Mouse (Mus musculus) liver, postnatal 0 days (tissue): Measurements from ENCODE around the gene Plekhh1. TPM values are rescaled to one million over a fixed set of nuclear protein-coding genes. Genes with fewer than 3 reads are reported as not detected.

Experiments
- ATAC-seq: fragments of 200-750 bp; cut with Nextera tagmentation; 2 replicates; pipeline ENCODE4 v1.8.0; 2017; ENCODE audit warnings: mild to moderate bottlenecking, moderate library complexity
- DNase-seq: peaks from one replicate; pipeline ENCODE4 v3.0.0-alpha.2; 2016
- H3K27ac ChIP-seq: fragments of 300-500 bp; sonication (generic); 2 replicates; pipeline ENCODE4 v1.5.1; 2014; ENCODE audit warnings: antibody characterized with exemption, moderate library complexity, mild to moderate bottlenecking, low read depth
- H3K27me3 ChIP-seq: fragments of 300-500 bp; sonication (generic); 2 replicates; pipeline ENCODE4 v1.6.1; 2014; ENCODE audit warnings: low read length, control low read depth, mixed read lengths; ENCODE audit not compliant: insufficient read depth
- H3K36me3 ChIP-seq: fragments of 300-500 bp; sonication (generic); replicated peaks from 2 replicates; pipeline ENCODE4 v1.6.1; 2014; ENCODE audit warnings: mild to moderate bottlenecking, control low read depth, low read length, moderate library complexity, mixed read lengths; ENCODE audit not compliant: insufficient read depth
- H3K4me1 ChIP-seq: fragments of 300-500 bp; sonication (generic); 2 replicates; pipeline ENCODE4 v1.6.1; 2014; ENCODE audit warnings: antibody characterized with exemption, mild to moderate bottlenecking, control low read depth; ENCODE audit not compliant: insufficient read depth
- H3K4me2 ChIP-seq: fragments of 300-500 bp; sonication (generic); 2 replicates; pipeline ENCODE4 v1.6.1; 2014; ENCODE audit warnings: low read depth, mild to moderate bottlenecking, low read length, moderate library complexity, mixed read lengths
- H3K4me3 ChIP-seq: fragments of 300-500 bp; sonication (generic); 2 replicates; pipeline ENCODE4 v1.5.1; 2014; ENCODE audit warnings: low read depth, low read length
- H3K9ac ChIP-seq: fragments of 300-500 bp; sonication (generic); replicated peaks from 2 replicates; pipeline ENCODE4 v1.6.1; 2014; ENCODE audit warnings: mild to moderate bottlenecking, moderate library complexity
- H3K9me3 ChIP-seq: fragments of 300-500 bp; sonication (generic); 2 replicates; pipeline ENCODE4 v1.6.1; 2016; ENCODE audit warnings: mild to moderate bottlenecking, control low read depth, low read length, mixed read lengths
- CTCF ChIP-seq: sonication (generic); IDR thresholded peaks from 2 replicates; pipeline ENCODE4 v1.5.1; 2016; ENCODE audit warnings: antibody characterized with exemption, low read depth
- EP300 ChIP-seq: IDR thresholded peaks from 2 replicates; pipeline ENCODE4 v1.6.1; 2016; ENCODE audit warnings: antibody characterized with exemption, low read depth, mild to moderate bottlenecking
- WGBS: fragments of 180-500 bp; shearing (Covaris S2); extraction: QIAGEN DNeasy Blood & Tissue Kit; methylation state at CpG from one replicate; pipeline ENCODE4 v1.1.7; 2014; ENCODE audit not compliant: insufficient replicate concordance; 5-methylcytosine and 5-hydroxymethylcytosine counted together
- polyA plus RNA-seq: library from polyadenylated mRNA; unstranded; fragments of >200 nt; fragmentation: Nextera tagmentation; extraction: Ambion mirVana; gene quantifications from 2 replicates; pipeline ENCODE4 v1.2.1, GENCODE M21; 2015

Plekhh1 gene
- polyA plus RNA-seq: 0.22 and 0.26 TPM in 2 replicates

- Histone ChIP-seq H3K27me3 (peaks cover 19% of the 10 kb centered on the region), H3K9ac (peak within 1 kb of the TSS; percentile 69), H3K27ac (no peak within 1 kb of the TSS), H3K9me3 (no peaks in the 10 kb centered on the region), H3K4me1 (no peaks in the 10 kb centered on the region), H3K36me3 (no peaks in the 10 kb centered on the region), H3K4me3 (peak within 1 kb of the TSS; percentile 76), H3K4me2 (peak within 1 kb of the TSS; percentile 99)
- 1% methylated on average over 56 of the region's 80 CpGs for WGBS
- DNase-seq (peak; percentile 63), ATAC-seq (peak; percentile 88)
- TF ChIP-seq EP300: no peak
- no peak for TF ChIP-seq CTCF
Observed at GRCm38 (mm10) chr12:79028911-79029861, at the start of gene Plekhh1. Gene Plekhh1, plus strand, starts transcription at chr12:79029163.

- WGBS: 25% methylated on average over 5 of the region's 5 CpGs
- Histone ChIP-seq H3K27ac (peak overlapping the region; percentile 81), H3K9ac (0 out of 2 replicates have a peak overlapping the region, but pooled peaks have one; percentile 41), H3K9me3 (no peaks in the 10 kb centered on the region), H3K36me3 (no peaks in the 10 kb centered on the region), H3K4me1 (peaks cover 7% of the 10 kb centered on the region; the same call in 1 of the 2 replicates), H3K27me3 (no peaks in the 10 kb centered on the region), H3K4me3 (peak overlapping the region; percentile 34), H3K4me2 (peak overlapping the region; percentile 63)
- TF ChIP-seq CTCF (no peak), EP300 (no peak)
- peak; percentile 82 for ATAC-seq
- peak; percentile 49 for DNase-seq
Observed at GRCm38 (mm10) chr12:78980683-78981091, 48.3 kb upstream of the Plekhh1 start.

GRCm38 (mm10) chr12:78981131-78981530 is 47.8 kb upstream of the Plekhh1 start:
- H3K9ac ChIP-seq: 0 out of 2 replicates have a peak overlapping the region, but pooled peaks have one; percentile 41
- ATAC-seq (no peak), DNase-seq (no peak)
- H3K36me3 ChIP-seq: no peaks in the 10 kb centered on the region
- 55% methylated on average over 2 of the region's 2 CpGs for WGBS
- TF ChIP-seq CTCF (no peak), EP300 (no peak)
- peaks cover 7% of the 10 kb centered on the region; the same call in 1 of the 2 replicates for H3K4me1 ChIP-seq
- no peaks in the 10 kb centered on the region for H3K9me3 ChIP-seq
- peak overlapping the region; percentile 63 for H3K4me2 ChIP-seq
- peak overlapping the region; percentile 34 for H3K4me3 ChIP-seq
- peak overlapping the region; percentile 81 for H3K27ac ChIP-seq
- no peaks in the 10 kb centered on the region for H3K27me3 ChIP-seq

GRCm38 (mm10) chr12:78981938-78982825 is 46.8 kb upstream of the Plekhh1 start:
- Histone ChIP-seq H3K36me3 (no peaks in the 10 kb centered on the region), H3K27me3 (no peaks in the 10 kb centered on the region), H3K27ac (no peak overlapping the region), H3K4me2 (no peak overlapping the region), H3K9ac (no peak overlapping the region), H3K4me3 (no peak overlapping the region), H3K4me1 (peaks cover 7% of the 10 kb centered on the region; the same call in 1 of the 2 replicates), H3K9me3 (no peaks in the 10 kb centered on the region)
- TF ChIP-seq EP300 (no peak), CTCF (no peak)
- no peak for ATAC-seq
- DNase-seq: no peak
- WGBS: 69% methylated on average over 9 of the region's 9 CpGs

GRCm38 (mm10) chr12:78983296-78984034 is 45.5 kb upstream of the Plekhh1 start:
- Histone ChIP-seq H3K9me3 (no peaks in the 10 kb centered on the region), H3K4me2 (no peak overlapping the region), H3K4me3 (no peak overlapping the region), H3K4me1 (0 out of 2 replicates have a peak, but pooled peaks cover 5% of the 10 kb centered on the region), H3K27me3 (no peaks in the 10 kb centered on the region), H3K36me3 (no peaks in the 10 kb centered on the region), H3K27ac (no peak overlapping the region), H3K9ac (no peak overlapping the region)
- 48% methylated on average over 9 of the region's 9 CpGs for WGBS
- ATAC-seq: no peak
- TF ChIP-seq CTCF: no peak
- no peak for TF ChIP-seq EP300
- no peak for DNase-seq
